Mouse (Mus musculus): ENCODE measurements around the gene Ankrd13d. TPM values are rescaled to one million over a fixed set of nuclear protein-coding genes. Genes with fewer than 3 reads are reported as not detected.
A peak's percentile ranks its signal among the peaks of the same experiment; 100 is the strongest.

The Ankrd13d gene
- polyA plus RNA-seq, 1 experiment from 2014 or later = 2.0 TPM

GRCm38 (mm10) chr19:4270972-4271371 is 12.0 kb downstream of the Ankrd13d start:
- no peaks in the 10 kb centered on the region for H3K36me3 ChIP-seq (ENCODE audit: insufficient read depth, low read length)
- H3K4me3 ChIP-seq (ENCODE audit: low read depth, low read length) = no peak overlapping the region
- H3K9me3 ChIP-seq (ENCODE audit: low read length) = no peaks in the 10 kb centered on the region
- ATAC-seq (no peak), DNase-seq (ENCODE audit: low spot score) (no peak)
- H3K27me3 ChIP-seq (replicated peaks; ENCODE audit: insufficient read depth, low read length) = no peaks in the 10 kb centered on the region
- H3K4me1 ChIP-seq (ENCODE audit: insufficient read depth, low read depth, low read length) = 0 out of 2 replicates have a peak, but pooled peaks cover 4% of the 10 kb centered on the region
- H3K27ac ChIP-seq (ENCODE audit: low read length) = no peak overlapping the region
- 94% methylated on average over 11 of the region's 11 CpGs for WGBS
- TF ChIP-seq EP300 (IDR thresholded peaks at IDR 0.05) (no peak), CTCF (IDR thresholded peaks at IDR 0.05) (no peak)
- H3K9ac ChIP-seq (replicated peaks; ENCODE audit: low read depth) = no peak overlapping the region
- H3K4me2 ChIP-seq (replicated peaks; ENCODE audit: low read depth, low read length) = no peak overlapping the region

- Histone ChIP-seq H3K36me3 (ENCODE audit: insufficient read depth, low read length) (no peaks in the 10 kb centered on the region), H3K4me2 (replicated peaks; ENCODE audit: low read depth, low read length) (no peak overlapping the region), H3K9me3 (ENCODE audit: low read length) (no peaks in the 10 kb centered on the region), H3K9ac (replicated peaks; ENCODE audit: low read depth) (no peak overlapping the region), H3K4me1 (ENCODE audit: insufficient read depth, low read depth, low read length) (0 out of 2 replicates have a peak, but pooled peaks cover 4% of the 10 kb centered on the region), H3K4me3 (ENCODE audit: low read depth, low read length) (no peak overlapping the region), H3K27me3 (replicated peaks; ENCODE audit: insufficient read depth, low read length) (no peaks in the 10 kb centered on the region), H3K27ac (ENCODE audit: low read length) (no peak overlapping the region)
- DNase-seq (ENCODE audit: low spot score) = no peak
- no peak for TF ChIP-seq EP300 (IDR thresholded peaks at IDR 0.05)
- TF ChIP-seq CTCF (IDR thresholded peaks at IDR 0.05) = no peak
- no peak for ATAC-seq
- WGBS = 50% methylated on average over 6 of the region's 6 CpGs
Measured at GRCm38 (mm10) chr19:4270187-4270586, 12.8 kb downstream of the Ankrd13d start.

GRCm38 (mm10) chr19:4268566-4269361 is 14.2 kb downstream of the Ankrd13d start, which contains the start of gene Ssh3:
Gene Ssh3, minus strand, starts transcription at chr19:4269180.
- peak within 1 kb of the TSS; percentile 58 for H3K9ac ChIP-seq (replicated peaks; ENCODE audit: low read depth)
- peak within 1 kb of the TSS; percentile 45 for H3K4me3 ChIP-seq (ENCODE audit: low read depth, low read length)
- DNase-seq (ENCODE audit: low spot score) (peak; percentile 92), ATAC-seq (peak; percentile 97)
- 0 out of 2 replicates have a peak, but pooled peaks cover 4% of the 10 kb centered on the region for H3K4me1 ChIP-seq (ENCODE audit: insufficient read depth, low read depth, low read length)
- no peaks in the 10 kb centered on the region for H3K36me3 ChIP-seq (ENCODE audit: insufficient read depth, low read length)
- H3K4me2 ChIP-seq (replicated peaks; ENCODE audit: low read depth, low read length) = peak within 1 kb of the TSS; percentile 62
- 8% methylated on average over 46 of the region's 46 CpGs for WGBS
- H3K27ac ChIP-seq (ENCODE audit: low read length) = peak within 1 kb of the TSS; percentile 71
- H3K9me3 ChIP-seq (ENCODE audit: low read length) = no peaks in the 10 kb centered on the region
- TF ChIP-seq CTCF (IDR thresholded peaks at IDR 0.05) (no peak), EP300 (IDR thresholded peaks at IDR 0.05) (no peak)
- H3K27me3 ChIP-seq (replicated peaks; ENCODE audit: insufficient read depth, low read length) = no peaks in the 10 kb centered on the region

- Histone ChIP-seq H3K9ac (replicated peaks; ENCODE audit: low read depth) (no peak overlapping the region), H3K27me3 (replicated peaks; ENCODE audit: insufficient read depth, low read length) (no peaks in the 10 kb centered on the region), H3K4me2 (replicated peaks; ENCODE audit: low read depth, low read length) (no peak overlapping the region), H3K27ac (ENCODE audit: low read length) (no peak overlapping the region), H3K9me3 (ENCODE audit: low read length) (no peaks in the 10 kb centered on the region), H3K4me3 (ENCODE audit: low read depth, low read length) (no peak overlapping the region), H3K36me3 (ENCODE audit: insufficient read depth, low read length) (no peaks in the 10 kb centered on the region), H3K4me1 (ENCODE audit: insufficient read depth, low read depth, low read length) (0 out of 2 replicates have a peak, but pooled peaks cover 4% of the 10 kb centered on the region)
- no peak for TF ChIP-seq EP300 (IDR thresholded peaks at IDR 0.05)
- 0 out of 2 replicates have a peak, but pooled peaks have one; percentile 14 for TF ChIP-seq CTCF (IDR thresholded peaks at IDR 0.05)
- ATAC-seq (no peak), DNase-seq (ENCODE audit: low spot score) (no peak)
- WGBS = 64% methylated on average over 4 of the region's 4 CpGs
Measured at GRCm38 (mm10) chr19:4265956-4266355, 17.0 kb downstream of the Ankrd13d start.

GRCm38 (mm10) chr19:4264171-4264780 is 18.7 kb downstream of the Ankrd13d start:
- no peak overlapping the region for H3K27ac ChIP-seq (ENCODE audit: low read length)
- H3K27me3 ChIP-seq (replicated peaks; ENCODE audit: insufficient read depth, low read length) = no peaks in the 10 kb centered on the region
- no peak overlapping the region for H3K9ac ChIP-seq (replicated peaks; ENCODE audit: low read depth)
- 89% methylated on average over 6 of the region's 6 CpGs for WGBS
- DNase-seq (ENCODE audit: low spot score) (no peak), ATAC-seq (no peak)
- 0 out of 2 replicates have a peak, but pooled peaks cover 2% of the 10 kb centered on the region for H3K4me1 ChIP-seq (ENCODE audit: insufficient read depth, low read depth, low read length)
- H3K4me3 ChIP-seq (ENCODE audit: low read depth, low read length) = no peak overlapping the region
- no peaks in the 10 kb centered on the region for H3K36me3 ChIP-seq (ENCODE audit: insufficient read depth, low read length)
- TF ChIP-seq CTCF (IDR thresholded peaks at IDR 0.05) (no peak), EP300 (IDR thresholded peaks at IDR 0.05) (no peak)
- no peak overlapping the region for H3K4me2 ChIP-seq (replicated peaks; ENCODE audit: low read depth, low read length)
- H3K9me3 ChIP-seq (ENCODE audit: low read length) = no peaks in the 10 kb centered on the region

- no peaks in the 10 kb centered on the region for H3K9me3 ChIP-seq (ENCODE audit: low read length)
Measured at GRCm38 (mm10) chr19:4263702-4264101, 19.2 kb downstream of the Ankrd13d start.

More at GRCm38 (mm10) chr19:4263702-4264101, 19.2 kb downstream of the Ankrd13d start:
- Histone ChIP-seq H3K27ac (ENCODE audit: low read length) (no peak overlapping the region), H3K36me3 (ENCODE audit: insufficient read depth, low read length) (no peaks in the 10 kb centered on the region), H3K4me2 (replicated peaks; ENCODE audit: low read depth, low read length) (no peak overlapping the region), H3K4me1 (ENCODE audit: insufficient read depth, low read depth, low read length) (no peaks in the 10 kb centered on the region), H3K9ac (replicated peaks; ENCODE audit: low read depth) (no peak overlapping the region), H3K27me3 (replicated peaks; ENCODE audit: insufficient read depth, low read length) (no peaks in the 10 kb centered on the region), H3K4me3 (ENCODE audit: low read depth, low read length) (no peak overlapping the region)
- ATAC-seq (peak; percentile 55), DNase-seq (ENCODE audit: low spot score) (peak; percentile 48)
- no peak for TF ChIP-seq EP300 (IDR thresholded peaks at IDR 0.05)
- TF ChIP-seq CTCF (IDR thresholded peaks at IDR 0.05) = no peak
- WGBS = 42% methylated on average over 14 of the region's 14 CpGs
